Mouse (Mus musculus) spleen, postnatal 14 days (tissue): ENCODE measurements around the gene Olfr901.
"Not testable (repeated sequence)": the region's sequence is repeated elsewhere in the genome, so short reads cannot be mapped to it uniquely, and the experiment has no call there.

Experiments
- DNase-seq, 2 experiments: peaks; one replicate each; pipeline ENCODE4 v3.0.0; 2021 to 2022; ENCODE audit warnings: low spot score in 2 of 2

Gene Olfr901

DNA sequence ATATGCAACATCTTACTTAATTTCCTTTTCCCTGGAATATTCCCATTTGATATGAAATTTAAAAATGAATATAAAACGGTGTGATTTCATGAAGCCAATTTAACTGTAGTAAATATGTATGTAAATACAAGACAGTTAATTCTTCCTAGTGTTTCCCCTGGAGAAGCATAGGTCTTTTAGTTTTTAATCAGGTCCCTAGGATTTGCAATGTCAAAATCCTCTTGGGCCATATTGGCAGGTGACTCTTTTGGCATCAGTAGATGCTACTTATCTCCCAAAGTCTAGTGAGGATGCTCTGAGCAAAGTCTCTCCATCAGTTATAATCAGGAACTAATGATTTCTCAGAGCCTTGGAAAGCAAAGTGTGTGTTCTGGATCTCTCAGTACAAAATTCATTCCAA lies at the start of gene Olfr901:
TSS of gene Olfr901 (plus strand) at position 301 of the 400 bp plus-strand sequence.
- DNase-seq: no peak

DNA sequence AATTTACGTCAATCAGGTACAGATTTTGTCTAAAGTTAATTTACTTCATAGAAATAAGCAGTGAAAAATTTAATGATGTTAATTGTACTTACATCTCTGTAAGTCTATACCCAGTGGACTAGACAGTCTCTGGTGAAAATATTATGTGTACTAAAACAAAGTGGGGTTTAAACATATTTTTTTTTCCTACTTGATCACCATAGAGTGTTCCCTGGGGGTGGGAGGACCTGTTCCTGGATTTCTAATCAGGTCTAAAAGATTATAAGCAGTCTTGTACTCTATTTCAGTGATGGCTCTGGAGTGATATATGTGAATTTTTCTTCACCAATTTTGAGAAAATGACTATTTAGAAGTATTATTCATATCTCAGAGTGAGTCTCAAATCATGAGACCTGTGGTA lies 27.9 kb upstream of the Olfr901 start, which contains the start of gene Olfr147:
TSS of gene Olfr147 (plus strand) at position 301 of the 400 bp plus-strand sequence.
- no peak for DNase-seq

DNA sequence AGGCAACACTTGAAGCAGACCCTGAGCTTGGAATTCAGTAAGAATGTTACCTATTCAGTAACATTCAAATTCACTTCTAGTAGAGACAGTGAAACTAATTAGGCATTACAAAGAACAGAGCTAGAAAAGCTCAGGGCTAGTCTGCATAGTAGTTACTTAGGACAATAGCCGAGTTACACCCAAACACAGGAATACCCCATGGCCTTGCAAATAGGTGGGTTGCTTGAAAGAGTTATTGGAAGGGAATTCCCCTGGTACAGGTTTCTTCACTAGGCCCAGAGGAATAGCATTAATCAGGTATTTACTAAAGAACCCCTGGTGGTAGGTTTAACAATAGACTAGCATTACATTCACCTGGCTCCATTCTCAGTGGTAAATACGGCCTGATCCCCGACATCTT lies 21.8 kb upstream of the Olfr901 start:
- DNase-seq: not testable (repeated sequence)

DNA sequence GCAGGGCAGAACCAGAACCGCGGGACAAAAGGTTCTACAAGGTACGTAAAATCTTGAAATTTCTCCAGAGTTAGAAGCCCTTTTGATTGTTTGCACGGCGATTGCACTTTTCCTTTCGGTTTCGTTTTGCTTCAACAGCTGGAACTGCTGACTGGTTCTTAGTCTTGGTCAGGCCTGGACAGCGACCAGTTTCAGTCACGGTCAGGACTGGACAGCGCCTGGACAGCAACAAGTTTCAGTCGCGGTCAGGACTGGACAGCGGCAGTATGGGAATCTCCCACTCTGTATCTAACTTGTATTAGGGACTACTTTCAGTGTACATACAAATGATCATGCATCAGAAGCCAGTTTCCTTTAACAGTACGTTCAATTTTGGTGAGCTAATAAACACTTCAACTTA lies 15.8 kb upstream of the Olfr901 start:
- not testable (repeated sequence) for DNase-seq

DNA sequence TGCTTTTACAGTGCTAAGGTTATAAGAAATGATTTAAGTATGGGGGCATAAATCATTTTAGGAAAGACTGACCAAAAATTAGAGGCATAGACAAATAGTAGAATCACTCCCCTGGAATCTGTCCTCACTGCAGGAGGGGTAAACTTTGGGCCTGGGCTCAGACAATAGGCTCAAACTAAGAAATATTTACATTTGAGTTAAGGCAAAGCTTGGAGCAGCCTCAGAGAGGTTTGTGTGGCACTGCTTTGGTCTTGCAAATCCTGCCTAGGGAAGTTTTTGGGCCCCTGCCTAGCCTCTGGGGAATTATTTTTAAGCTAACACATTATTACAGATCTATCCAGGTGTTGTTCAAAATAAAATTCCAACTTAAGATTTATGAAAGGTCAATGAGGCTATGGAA lies 5.5 kb upstream of the Olfr901 start:
- no peak for DNase-seq

DNA sequence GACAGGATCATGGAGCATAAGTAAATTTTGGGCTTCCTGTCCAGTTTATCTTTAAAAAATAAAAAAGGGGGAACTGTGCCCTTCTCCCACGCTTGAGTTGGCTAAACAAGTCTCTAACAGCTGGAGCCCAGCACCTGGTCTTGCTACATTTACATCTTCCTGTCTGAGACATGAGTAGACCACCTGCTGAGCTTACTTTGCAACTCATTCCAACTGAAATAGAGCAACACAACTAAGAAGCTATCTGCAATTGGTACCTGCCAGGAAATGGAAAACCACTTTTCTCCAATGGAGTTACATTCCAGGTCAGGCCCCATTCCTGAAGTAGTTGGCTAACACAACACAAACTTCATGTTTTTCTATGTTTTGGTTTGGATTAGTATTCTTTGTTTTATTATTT lies 2.2 kb upstream of the Olfr901 start:
- DNase-seq: no peak

DNA sequence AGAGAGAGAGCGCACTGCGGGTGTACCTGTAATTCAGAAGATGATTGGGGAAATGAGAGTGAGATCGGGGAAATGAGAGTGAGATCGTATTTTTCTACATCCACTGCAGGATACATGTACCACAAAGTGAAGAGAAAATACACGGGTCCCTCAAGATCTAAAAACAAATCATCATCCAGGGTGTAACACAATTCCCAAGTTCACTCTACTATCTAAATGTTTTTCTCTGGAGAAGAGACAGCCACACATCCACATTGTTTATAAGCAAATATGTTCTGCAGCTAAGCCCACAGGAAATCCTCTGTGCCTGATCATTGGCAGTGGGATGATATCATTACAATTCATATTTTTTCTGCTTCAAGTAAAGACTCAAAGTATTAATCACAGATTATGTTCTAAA lies 18.1 kb downstream of the Olfr901 start, which contains the start of gene Olfr902:
TSS of gene Olfr902 (plus strand) at position 301 of the 400 bp plus-strand sequence.
- no peak for DNase-seq

DNA sequence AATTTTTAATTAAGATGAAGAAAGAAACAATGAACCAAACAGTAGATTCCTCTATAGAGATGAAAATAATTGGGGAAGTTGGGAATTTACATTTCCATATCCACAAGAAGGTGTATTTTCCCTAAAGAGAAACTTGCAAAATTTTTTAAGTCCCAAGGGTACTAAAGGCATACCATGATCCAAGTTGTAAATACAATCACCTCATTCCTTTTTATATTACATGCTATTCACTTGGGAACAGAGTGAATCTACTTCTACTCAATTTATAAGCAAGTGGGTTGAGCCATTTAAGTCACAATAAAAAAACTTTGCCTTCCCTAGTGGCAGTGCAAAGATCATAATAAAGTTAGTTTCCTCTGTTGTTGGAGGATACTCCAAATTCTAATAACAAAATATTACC lies 33.6 kb downstream of the Olfr901 start, which contains the start of gene Olfr904:
TSS of gene Olfr904 (plus strand) at position 301 of the 400 bp plus-strand sequence.
- DNase-seq: no peak

DNA sequence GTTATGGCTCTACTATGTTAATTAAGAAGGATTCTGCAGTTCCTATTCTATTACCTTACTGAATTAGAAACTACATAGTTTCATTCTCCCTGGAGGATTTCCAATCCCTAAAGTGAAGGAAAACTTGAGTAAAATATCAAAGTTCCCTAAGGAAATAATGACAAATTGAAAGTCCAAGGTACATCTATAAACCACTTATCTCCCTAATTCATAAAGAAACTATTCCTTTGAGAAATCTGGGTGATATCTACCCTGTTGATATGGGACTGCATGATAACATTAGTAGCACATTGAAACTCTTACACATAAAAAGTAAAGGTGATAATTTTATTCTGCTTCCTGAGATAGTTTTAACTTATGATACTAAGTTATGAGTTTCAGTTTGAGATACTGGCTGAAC lies 41.6 kb downstream of the Olfr901 start, which contains the start of gene Olfr905:
TSS of gene Olfr905 (plus strand) at position 301 of the 400 bp plus-strand sequence.
- DNase-seq: no peak
